In genomic region chr10:56893210-56893705, GRCm38 (mm10) we compare ENCODE assay signal across 11 mouse cellular contexts.
DNase-seq lines count a peak whose midpoint lies in the region; ATAC-seq lines count a peak whose summit lies in the region.
"Had no signal": no experiment of that assay in that cellular context is flagged by ENCODE, and none has a peak within 500 bp of the region (broad histone marks: within the 10 kb centered on the region; RNA-seq: fewer than 3 reads in every experiment).

No protein-coding gene starts in this region.

- no peaks in the 10 kb centered on the region for H3K36me3 ChIP-seq in neural tube, embryonic 14.5 days (ENCODE audit: control insufficient read depth, insufficient read depth, low read length)
- H3K36me3 ChIP-seq: lung, embryonic 15.5 days had no signal

- DNase-seq in layer of hippocampus, adult 11-12 months (ENCODE audit: low spot score): peak; percentile 18
- DNase-seq in layer of hippocampus, adult 9-10 months (ENCODE audit: low spot score): no peak
- peak; percentile 78 for DNase-seq in forelimb bud, embryonic 11.5 days (ENCODE audit: low read depth, low spot score)
- DNase-seq in left cerebral cortex, postnatal 25 days (ENCODE audit: low spot score in 2 of 2): peak; percentile 14 to 41
- no peak for DNase-seq in adrenal gland, adult 18-20 months (ENCODE audit: low spot score in 2 of 2)
- no peak for DNase-seq in ovary, postnatal 36 days (ENCODE audit: low spot score)
- no peak for DNase-seq in urinary bladder, postnatal 14 days (ENCODE audit: low spot score)
- DNase-seq: adrenal gland, adult 2 months; kidney, adult 9 months had no signal

- peak overlapping the region; percentile 50; the same call in 1 of the 2 replicates for H3K27ac ChIP-seq in neural tube, embryonic 14.5 days (ENCODE audit: low read depth, low read length)
- H3K27ac ChIP-seq: lung, embryonic 15.5 days had no signal

- ATAC-seq in neural tube, embryonic 14.5 days (ENCODE audit: low read depth): peak; percentile 92; the same call in 1 of the 2 replicates

- no peak overlapping the region for H3K4me3 ChIP-seq in neural tube, embryonic 14.5 days (ENCODE audit: low read depth, low read length)
- H3K4me3 ChIP-seq: lung, embryonic 15.5 days had no signal

- H3K9me3 ChIP-seq in neural tube, embryonic 14.5 days (ENCODE audit: control insufficient read depth, low read length): no peaks in the 10 kb centered on the region
- H3K9me3 ChIP-seq: lung, embryonic 15.5 days had no signal

- intact Hi-C loops in left cerebral cortex, postnatal 25 days (cut with DNase I): loop anchor here (10.0 kb wide), 1 partner anchor 232 kb away; no protein-coding TSS in a partner anchor

- H3K27me3 ChIP-seq in neural tube, embryonic 14.5 days (ENCODE audit: control insufficient read depth, insufficient read depth, low read length): no peaks in the 10 kb centered on the region
- H3K27me3 ChIP-seq: lung, embryonic 15.5 days had no signal

- peak overlapping the region; percentile 19; the same call in 1 of the 2 replicates for H3K4me2 ChIP-seq in neural tube, embryonic 14.5 days (ENCODE audit: low read depth, low read length)
- H3K4me2 ChIP-seq: lung, embryonic 15.5 days had no signal

- no peaks in the 10 kb centered on the region for H3K4me1 ChIP-seq in neural tube, embryonic 14.5 days (ENCODE audit: control insufficient read depth, insufficient read depth, low read length)
- H3K4me1 ChIP-seq: lung, embryonic 15.5 days had no signal

- WGBS in neural tube, embryonic 14.5 days: 7% methylated on average over 8 of the region's 8 CpGs

- no peak overlapping the region for H3K9ac ChIP-seq in neural tube, embryonic 14.5 days (replicated peaks; ENCODE audit: low read depth, low read length)
- H3K9ac ChIP-seq: lung, embryonic 15.5 days had no signal

Comparison
In these comparisons a context has a peak if more than half of its experiments do, and no peak if none do; other contexts are left out.
1. DNase-seq: peak in layer of hippocampus, adult 11-12 months (single experiment), forelimb bud, embryonic 11.5 days (single experiment) and left cerebral cortex, postnatal 25 days (2 of 2); none in layer of hippocampus, adult 9-10 months (single experiment), adrenal gland, adult 18-20 months (0 of 2), ovary, postnatal 36 days (single experiment) and urinary bladder, postnatal 14 days (single experiment).